Mouse (Mus musculus): ENCODE results near the gene Prickle3.
"Not testable (repeated sequence)": the region's sequence is repeated elsewhere in the genome, so short reads cannot be mapped to it uniquely, and the experiment has no call there.

Prickle3 gene

GRCm38 (mm10) chrX:7670921-7671623 lies 14.0 kb downstream of the Prickle3 start, which contains the start of gene Plp2:
TSS of gene Plp2 (minus strand) at chrX:7671390.
- peak in 1 of 2 experiments; percentile 36 for DNase-seq (ENCODE audit: low spot score in 2 of 2)

DNA sequence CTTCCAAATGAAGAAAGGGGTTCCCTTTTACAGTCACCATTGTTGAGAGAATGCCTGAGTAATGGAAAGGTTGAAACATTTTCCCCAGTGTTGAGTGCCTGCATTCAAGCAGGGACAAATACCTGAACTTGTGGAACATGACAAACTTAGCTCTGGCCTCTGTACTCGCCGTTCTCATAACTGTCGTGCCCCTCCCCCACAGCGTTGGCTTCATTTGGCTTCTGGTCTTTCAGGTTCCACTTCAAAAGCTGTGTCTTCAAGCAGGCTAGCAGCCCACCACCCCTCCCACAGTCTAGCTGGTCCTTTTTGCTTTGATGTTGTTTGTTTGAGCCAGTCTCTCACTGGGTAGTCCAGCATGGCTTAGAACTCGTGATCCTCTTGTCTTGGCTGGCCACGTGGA lies 15.7 kb downstream of the Prickle3 start:
- no peak for DNase-seq (ENCODE audit: low spot score in 2 of 2)

- DNase-seq (ENCODE audit: low spot score in 2 of 2): no peak
Observed at GRCm38 (mm10) chrX:7673578-7674281, 16.7 kb downstream of the Prickle3 start.

DNA sequence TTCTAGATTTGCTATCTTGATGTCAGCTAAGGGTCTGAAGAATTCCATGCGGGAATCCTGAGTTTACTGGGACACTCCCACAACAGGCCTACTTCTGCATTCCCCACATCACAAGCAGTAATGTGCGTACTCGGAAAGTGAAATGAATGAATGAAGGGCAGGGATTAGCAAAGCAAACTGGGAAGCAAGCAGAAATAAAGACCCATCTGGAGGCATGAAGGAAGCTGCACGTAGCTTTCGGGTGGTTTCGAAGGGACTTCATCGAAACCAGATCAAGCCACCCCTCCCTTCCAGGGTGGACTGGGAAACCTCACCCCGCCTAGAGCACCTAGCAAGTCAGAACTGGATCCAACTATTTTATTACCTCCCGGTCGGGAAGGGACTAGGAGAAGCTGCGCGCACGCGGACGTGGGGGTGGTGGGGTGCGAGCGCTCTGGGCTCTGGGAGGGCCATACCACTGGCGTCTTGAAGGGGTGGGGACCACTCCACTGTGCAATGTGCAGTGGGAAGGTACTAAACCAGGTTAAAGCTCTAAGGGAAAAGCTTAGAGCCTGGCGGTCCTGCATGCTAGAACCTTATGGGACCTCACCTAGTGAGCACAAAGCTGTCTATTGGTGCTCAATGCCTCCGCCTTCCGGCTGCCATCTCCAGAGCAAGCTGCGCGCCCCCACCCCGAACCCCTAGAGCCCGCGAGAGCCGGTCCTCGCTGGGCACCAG lies 17.4 kb downstream of the Prickle3 start:
- no peak for DNase-seq (ENCODE audit: low spot score in 2 of 2)

DNA sequence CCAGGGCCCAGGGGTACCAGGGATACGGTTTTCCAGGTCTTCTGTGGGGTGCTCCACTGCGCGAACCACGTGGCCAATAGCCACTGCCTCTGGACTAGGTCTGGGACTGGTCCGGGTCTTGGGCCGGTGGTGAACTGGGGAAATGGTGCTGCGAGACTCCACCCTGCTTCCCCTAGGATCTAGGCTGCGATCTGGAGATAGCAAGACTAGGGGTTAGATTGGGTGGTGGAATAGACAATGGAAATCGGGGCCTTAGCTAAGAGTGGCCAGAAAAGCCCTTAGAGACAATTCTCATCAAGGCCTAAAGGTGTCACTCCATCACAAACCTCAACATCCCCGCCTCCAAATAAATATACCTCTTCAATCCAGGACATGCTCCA lies 17.9 kb downstream of the Prickle3 start:
- no peak for DNase-seq (ENCODE audit: low spot score in 2 of 2)

- DNase-seq (ENCODE audit: low spot score in 2 of 2): no peak
Observed at GRCm38 (mm10) chrX:7678986-7679385, 21.9 kb downstream of the Prickle3 start.

- DNase-seq (ENCODE audit: low spot score in 2 of 2): peak; percentile 88 to 91
Observed at GRCm38 (mm10) chrX:7679405-7680056, 22.5 kb downstream of the Prickle3 start.

GRCm38 (mm10) chrX:7680057-7680412 lies 23.0 kb downstream of the Prickle3 start:
- no peak for DNase-seq (ENCODE audit: low spot score in 2 of 2)

DNA sequence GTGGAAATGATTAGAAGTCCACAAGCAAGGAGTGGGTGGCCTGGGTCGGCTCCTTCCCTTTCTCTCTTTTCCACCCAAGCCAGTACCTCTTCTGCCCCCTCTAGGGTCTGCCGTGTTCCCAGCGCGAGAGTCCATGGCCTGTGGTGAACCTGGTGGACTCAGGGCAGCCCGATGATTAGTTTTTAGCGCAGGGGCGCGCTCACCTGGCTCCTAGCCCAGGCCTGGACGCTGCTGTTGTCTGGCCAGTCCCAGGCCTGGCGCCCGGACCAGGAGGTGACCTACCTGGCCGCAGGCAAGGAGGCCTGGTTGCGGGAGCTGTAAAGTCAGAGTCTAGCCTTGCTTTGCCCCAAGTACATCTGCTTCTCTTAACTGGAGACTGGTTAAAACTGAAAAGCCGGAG lies 23.8 kb downstream of the Prickle3 start, which contains the start of gene Magix:
Gene Magix (minus strand): TSS at position 388 of the 400 bp plus-strand sequence.
- DNase-seq (ENCODE audit: low spot score in 2 of 2): peak; percentile 26 to 48

DNA sequence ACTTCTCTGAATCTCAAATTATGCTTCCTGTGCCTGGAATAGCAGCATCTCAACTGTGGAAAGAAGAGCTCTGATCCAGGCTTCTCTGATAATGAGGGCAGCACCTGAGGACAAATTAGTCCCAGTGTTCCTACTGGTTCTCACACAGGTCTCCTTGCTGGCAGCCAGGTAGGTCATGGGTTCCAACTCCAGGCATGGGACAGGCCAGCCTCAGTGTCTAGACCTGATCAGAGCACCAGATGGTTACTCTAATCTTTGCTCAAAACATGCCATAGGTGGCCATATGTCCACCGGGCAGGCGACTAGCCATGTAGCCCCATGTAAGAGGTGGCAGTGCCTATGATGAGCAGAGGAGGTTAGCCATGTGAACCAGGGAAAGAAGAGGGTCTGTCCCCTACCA lies 31.3 kb downstream of the Prickle3 start:
- DNase-seq (ENCODE audit: low spot score in 2 of 2): no peak

DNA sequence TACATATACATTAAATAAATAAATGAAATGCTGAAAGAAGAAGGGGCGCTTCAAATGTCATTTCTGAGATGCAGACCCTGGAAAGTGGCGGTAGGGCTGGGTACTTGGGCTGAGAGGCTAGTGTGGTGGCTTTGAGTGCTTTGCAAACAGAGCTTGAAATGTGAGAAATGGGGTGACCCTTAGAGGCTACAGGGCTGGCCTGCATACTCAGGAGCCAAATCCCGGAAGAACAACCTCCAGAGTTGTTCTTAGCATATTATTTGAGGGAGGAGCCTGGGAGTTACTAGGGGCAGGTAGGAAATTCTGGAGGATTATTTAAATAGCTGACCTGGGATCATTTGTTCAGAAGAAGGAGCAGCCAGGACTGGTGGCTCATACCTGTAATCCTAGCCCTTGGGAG lies 33.4 kb downstream of the Prickle3 start:
- DNase-seq (ENCODE audit: low spot score in 2 of 2): no peak

- DNase-seq (ENCODE audit: low spot score in 2 of 2): no peak
Observed at GRCm38 (mm10) chrX:7692862-7693261, 35.8 kb downstream of the Prickle3 start.

DNA sequence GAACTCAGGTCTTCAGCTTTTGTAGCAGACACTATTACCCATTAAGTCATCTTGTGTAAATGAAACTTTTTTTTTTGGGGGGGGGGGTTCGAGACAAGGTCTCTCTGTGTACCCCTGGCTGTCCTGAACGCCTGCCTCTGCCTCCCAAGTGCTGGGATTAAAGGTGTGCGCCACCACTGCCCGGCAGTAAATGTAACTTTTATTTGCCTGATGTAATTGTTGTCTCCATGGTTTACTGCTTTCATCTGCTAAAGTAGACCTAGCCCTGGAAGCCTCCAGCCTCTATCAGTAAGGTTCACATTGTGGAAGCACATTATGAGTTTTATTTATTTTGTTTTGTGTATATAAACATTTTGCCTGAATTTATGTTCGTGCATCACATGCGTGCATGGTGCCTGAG lies 39.5 kb downstream of the Prickle3 start:
- no peak for DNase-seq (ENCODE audit: low spot score in 2 of 2)

DNA sequence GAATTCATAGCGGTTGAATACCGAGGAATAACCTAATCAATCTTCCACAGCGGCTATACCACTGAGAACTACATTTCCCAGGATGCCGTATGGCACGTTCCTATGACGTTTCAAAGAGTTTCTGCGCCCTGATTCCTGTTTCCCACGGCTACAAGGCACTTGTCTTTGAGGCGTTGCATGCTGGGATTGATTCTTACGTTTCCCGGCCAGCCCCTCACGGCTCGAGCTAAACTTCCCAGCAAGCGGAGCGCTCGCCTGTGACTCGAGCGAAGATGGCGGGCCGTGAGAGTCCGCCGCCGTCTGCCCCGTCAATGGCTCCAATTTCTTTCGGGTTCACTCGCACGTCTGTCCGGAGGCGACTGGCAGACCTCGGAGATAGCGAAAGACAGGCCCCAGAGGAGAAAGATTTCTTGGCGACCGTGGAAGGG lies 39.9 kb downstream of the Prickle3 start, which contains the start of gene Gpkow:
Gene Gpkow (plus strand): TSS at position 178 of the 428 bp plus-strand sequence.
- DNase-seq (ENCODE audit: low spot score in 2 of 2): peak; percentile 88 to 89

- DNase-seq (ENCODE audit: low spot score in 2 of 2): peak in 1 of 2 experiments; percentile 13
Observed at GRCm38 (mm10) chrX:7713764-7714134, 56.7 kb downstream of the Prickle3 start.

DNA sequence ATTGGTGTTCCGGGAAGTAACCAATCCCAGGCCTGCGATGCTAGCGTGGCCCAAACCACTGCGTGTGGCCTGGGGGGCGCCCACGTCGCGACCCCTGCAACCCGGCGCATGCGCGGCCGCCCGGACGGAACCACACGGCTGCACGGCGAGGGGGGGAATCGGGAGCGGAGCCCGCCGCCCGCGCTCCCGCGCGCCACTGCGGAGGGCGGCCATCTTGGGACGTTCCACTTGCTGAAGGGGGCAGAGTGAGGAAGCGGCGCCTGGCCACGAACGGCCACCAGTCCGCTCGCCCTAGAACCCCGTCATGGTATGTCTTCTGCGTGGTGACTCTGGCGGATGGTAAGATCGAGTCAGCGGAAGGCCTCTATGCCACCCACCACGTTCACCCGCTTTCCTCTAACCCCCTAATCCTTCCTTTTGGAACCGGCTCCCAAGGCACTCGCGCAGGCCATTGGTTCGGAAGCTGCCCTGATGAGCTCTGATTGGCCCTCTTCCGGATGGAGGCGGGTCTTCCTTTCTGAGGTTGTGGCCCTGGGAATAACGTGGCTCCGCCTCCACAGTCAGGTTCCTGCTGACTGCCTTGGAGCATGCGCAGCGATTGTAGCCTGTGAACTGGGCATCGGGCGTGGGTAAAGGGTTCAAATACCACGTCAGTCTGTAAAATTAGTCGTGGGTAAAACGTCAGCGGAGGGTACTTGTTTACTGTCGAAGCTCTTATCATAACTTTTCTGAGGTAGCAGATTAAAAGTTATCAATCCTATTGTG lies 57.3 kb downstream of the Prickle3 start, which contains the start of gene Wdr45:
Gene Wdr45 (plus strand): TSS at position 199 of the 765 bp plus-strand sequence.
- peak; percentile 95 for DNase-seq (ENCODE audit: low spot score in 2 of 2)

- not testable (repeated sequence) for DNase-seq (ENCODE audit: low spot score in 2 of 2)
Observed at GRCm38 (mm10) chrX:7716058-7716457, 59.0 kb downstream of the Prickle3 start.
